Mouse (Mus musculus) heart, postnatal 4 days (tissue): ENCODE measurements at regions not wholly inside any gene's neighbourhood (a gene's known extent, or its start where the extent isn't known, plus 50 kb on each side); places are given as distances from the start of the nearest gene placed in this dataset.
A peak's percentile ranks its signal among the peaks of the same experiment; 100 is the strongest.

Source experiments
- DNase-seq: peaks from one replicate; pipeline ENCODE4 v3.0.0; 2021

DNA sequence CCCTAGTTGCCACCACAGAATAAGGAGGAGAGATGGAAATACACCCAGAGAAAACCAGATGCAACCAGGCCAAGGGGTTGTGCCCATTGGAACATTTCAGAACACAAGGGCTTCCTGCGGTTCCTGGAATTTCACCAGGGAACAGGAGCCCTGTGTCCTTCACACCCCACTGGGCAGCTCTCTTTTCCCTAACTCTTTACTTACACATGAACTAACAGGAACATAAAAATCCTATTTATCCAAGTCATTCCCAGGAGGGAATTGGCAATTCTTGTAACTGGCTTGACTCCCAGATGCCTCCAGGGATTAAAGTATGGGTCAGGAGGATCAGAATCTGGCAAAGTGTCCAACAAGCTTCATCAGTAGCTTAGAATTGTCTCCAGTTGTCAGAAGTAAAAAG is 62.2 kb upstream of the Glycam1 start:
- DNase-seq = peak; percentile 7
